Mouse (Mus musculus) midbrain, embryonic 14.5 days (tissue): ENCODE measurements around the gene N4bp3. TPM values are rescaled to one million over a fixed set of nuclear protein-coding genes. Genes with fewer than 3 reads are reported as not detected.
"Not testable (repeated sequence)": the region's sequence is repeated elsewhere in the genome, so short reads cannot be mapped to it uniquely, and the experiment has no call there.

ENCODE experiments used
- ATAC-seq: fragments of 200-750 bp; cut with Nextera tagmentation; 2 replicates; pipeline ENCODE4 v1.8.0; 2017; ENCODE audit warnings: moderate number of reproducible peaks, moderate library complexity; ENCODE audit not compliant: low FRiP score, low TSS enrichment
- DNase-seq: peaks from one replicate; pipeline ENCODE4 v3.0.0-alpha.2; 2015
- H3K27ac ChIP-seq: fragments of 300-500 bp; sonication (generic); replicated peaks from 2 replicates; pipeline ENCODE4 v1.5.1; 2014; ENCODE audit warnings: mild to moderate bottlenecking, low read depth, low read length, moderate library complexity
- H3K27me3 ChIP-seq: fragments of 300-500 bp; sonication (generic); 2 replicates; pipeline ENCODE4 v1.6.1; 2014; ENCODE audit warnings: low read length, control low read depth, mixed read lengths; ENCODE audit not compliant: control insufficient read depth, insufficient read depth
- H3K36me3 ChIP-seq: fragments of 300-500 bp; sonication (generic); 2 replicates; pipeline ENCODE4 v1.6.1; 2014; ENCODE audit warnings: low read length, control low read depth; ENCODE audit not compliant: control insufficient read depth, insufficient read depth
- H3K4me1 ChIP-seq: fragments of 300-500 bp; sonication (generic); 2 replicates; pipeline ENCODE4 v1.6.1; 2014; ENCODE audit warnings: mild to moderate bottlenecking, antibody characterized with exemption, low read length, control low read depth; ENCODE audit not compliant: control insufficient read depth, insufficient read depth
- H3K4me2 ChIP-seq: fragments of 300-500 bp; sonication (generic); 2 replicates; pipeline ENCODE4 v1.6.1; 2014; ENCODE audit warnings: mild to moderate bottlenecking, low read length, moderate library complexity
- H3K4me3 ChIP-seq: fragments of 300-500 bp; sonication (generic); replicated peaks from 2 replicates; pipeline ENCODE4 v1.5.1; 2014; ENCODE audit warnings: low read depth, low read length
- H3K9ac ChIP-seq: fragments of 300-500 bp; sonication (generic); replicated peaks from 2 replicates; pipeline ENCODE4 v1.6.1; 2014; ENCODE audit warnings: mild to moderate bottlenecking, low read length, moderate library complexity
- H3K9me3 ChIP-seq: fragments of 300-500 bp; sonication (generic); 2 replicates; pipeline ENCODE4 v1.6.1; 2016; ENCODE audit warnings: low read length, control low read depth, mixed read lengths; ENCODE audit not compliant: control insufficient read depth
- WGBS: fragments of 180-500 bp; shearing (Covaris S2); extraction: QIAGEN DNeasy Blood & Tissue Kit; methylation state at CpG from one replicate; pipeline ENCODE4 v1.1.7; 2014; 5-methylcytosine and 5-hydroxymethylcytosine counted together
- polyA plus RNA-seq: library from polyadenylated mRNA; unstranded; fragments of >200 nt; fragmentation: Nextera tagmentation; extraction: Ambion mirVana; gene quantifications from 2 replicates; pipeline ENCODE4 v1.2.1, GENCODE M21; 2014

The N4bp3 gene
- polyA plus RNA-seq, 1 experiment from 2014 or later: 11.6 TPM

DNA sequence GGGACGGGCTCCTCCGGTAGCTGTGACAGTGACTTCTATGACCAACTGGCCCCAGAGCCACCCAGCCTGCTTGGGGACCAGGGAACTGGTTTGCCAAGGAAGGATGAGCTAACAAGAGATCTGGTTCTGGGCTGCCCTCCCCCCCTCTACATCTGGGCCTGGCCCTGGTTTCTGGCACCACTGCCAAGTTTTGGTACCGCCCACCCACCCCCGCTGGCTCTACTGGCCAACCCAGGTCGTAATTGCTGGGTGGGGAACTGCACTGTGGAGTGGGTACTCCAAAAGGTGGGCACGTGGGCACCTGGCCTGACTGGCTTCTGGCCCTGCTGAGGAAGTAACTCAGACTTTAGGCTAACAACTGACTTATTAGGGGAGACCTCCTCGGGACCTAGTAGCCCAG lies 9.9 kb downstream of the N4bp3 start:
- DNase-seq: no peak

DNA sequence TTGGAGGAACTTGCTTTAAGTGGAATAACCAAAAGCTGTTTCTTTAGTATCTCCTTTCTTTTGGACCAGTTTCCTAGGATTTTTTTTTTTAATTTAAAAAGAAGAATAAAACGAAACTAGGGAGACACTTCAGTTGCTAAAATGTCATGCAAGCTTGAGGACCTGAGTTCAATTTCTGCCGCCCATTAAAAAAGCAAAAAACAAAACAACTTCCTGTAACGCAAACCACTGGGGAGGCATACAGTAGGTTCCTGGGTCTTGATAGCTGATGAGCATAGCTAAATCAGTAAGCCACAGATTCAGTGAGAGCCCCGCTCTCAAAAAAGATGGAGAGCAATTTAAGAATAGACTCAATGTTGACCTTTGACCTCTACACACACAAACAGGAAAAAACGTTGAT lies 12.1 kb downstream of the N4bp3 start:
- H3K9me3 ChIP-seq: no peaks in the 10 kb centered on the region
- H3K36me3 ChIP-seq: no peaks in the 10 kb centered on the region
- ATAC-seq (no peak), DNase-seq (no peak)
- H3K4me3 ChIP-seq: no peak overlapping the region
- peaks cover 12% of the 10 kb centered on the region for H3K4me1 ChIP-seq
- H3K4me2 ChIP-seq: no peak overlapping the region
- peaks cover 3% of the 10 kb centered on the region; the same call in 1 of the 2 replicates for H3K27me3 ChIP-seq
- H3K27ac ChIP-seq: no peak overlapping the region
- WGBS: 73% methylated on average over 5 of the region's 5 CpGs
- H3K9ac ChIP-seq: no peak overlapping the region

More for the DNA sequence above, 9.9 kb downstream of the N4bp3 start:
- no peak overlapping the region for H3K9ac ChIP-seq
- no peak overlapping the region for H3K27ac ChIP-seq
- H3K4me1 ChIP-seq: peaks cover 5% of the 10 kb centered on the region; the same call in 1 of the 2 replicates
- peaks cover 3% of the 10 kb centered on the region; the same call in 1 of the 2 replicates for H3K27me3 ChIP-seq
- H3K4me3 ChIP-seq: no peak overlapping the region
- no peak overlapping the region for H3K4me2 ChIP-seq
- WGBS: 87% methylated on average over 7 of the region's 7 CpGs
- no peaks in the 10 kb centered on the region for H3K36me3 ChIP-seq
- H3K9me3 ChIP-seq: no peaks in the 10 kb centered on the region
- no peak for ATAC-seq

DNA sequence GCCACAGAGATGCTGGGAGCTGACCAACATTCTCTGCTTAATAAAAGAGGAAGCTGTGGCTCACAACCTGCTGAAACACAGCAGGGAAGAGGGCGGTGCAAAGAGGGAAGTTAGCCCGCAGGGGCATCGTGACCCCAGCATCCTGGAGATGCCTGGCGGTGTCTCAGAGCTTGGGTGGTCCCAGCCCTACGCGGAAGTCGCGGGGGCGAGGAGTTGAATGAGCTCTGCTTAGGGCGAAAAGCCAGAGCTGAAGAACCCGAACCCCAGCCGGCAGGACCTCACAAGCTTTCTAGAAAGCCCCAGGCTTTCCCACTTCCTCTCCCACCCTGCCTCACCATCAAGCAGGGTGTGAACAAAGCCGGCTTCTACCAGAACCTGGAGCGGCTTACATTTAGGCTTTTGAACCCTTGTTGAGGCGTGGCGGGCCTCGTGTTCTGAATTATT lies 12.6 kb downstream of the N4bp3 start:
- no peak overlapping the region; the same call in 1 of the 2 replicates for H3K9ac ChIP-seq
- WGBS: 4% methylated on average over 17 of the region's 17 CpGs

DNA sequence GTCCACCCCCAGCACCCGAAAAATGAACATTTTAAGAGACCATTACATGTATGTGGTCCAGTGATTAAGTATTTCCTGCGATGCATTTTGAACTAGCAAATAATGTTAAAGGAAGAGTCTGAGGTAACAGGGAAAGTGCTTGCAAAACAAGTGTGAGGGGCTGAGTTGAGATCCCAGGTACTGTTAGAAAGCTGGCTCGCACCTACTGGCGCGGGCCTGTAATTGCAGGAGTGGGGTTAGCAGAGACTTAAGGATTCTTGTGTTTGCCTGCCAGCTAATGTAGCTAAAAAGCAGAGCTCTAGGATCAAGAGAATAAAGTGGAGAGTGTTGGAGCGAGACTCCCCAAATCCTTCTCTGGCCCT lies 14.3 kb downstream of the N4bp3 start:
- Histone ChIP-seq H3K27ac (peak overlapping the region; percentile 80), H3K4me1 (peaks cover 12% of the 10 kb centered on the region), H3K36me3 (no peaks in the 10 kb centered on the region), H3K9ac (peak overlapping the region; percentile 69), H3K9me3 (no peaks in the 10 kb centered on the region), H3K4me3 (peak overlapping the region; percentile 74), H3K27me3 (peaks cover 3% of the 10 kb centered on the region; the same call in 1 of the 2 replicates), H3K4me2 (peak overlapping the region; percentile 86)
- WGBS: 3% methylated on average over 6 of the region's 6 CpGs
- ATAC-seq (no peak; the same call in 1 of the 2 replicates), DNase-seq (peak; percentile 82)

More for the DNA sequence above, 12.6 kb downstream of the N4bp3 start:
- Histone ChIP-seq H3K27ac (no peak overlapping the region), H3K4me1 (peaks cover 12% of the 10 kb centered on the region), H3K27me3 (peaks cover 3% of the 10 kb centered on the region; the same call in 1 of the 2 replicates), H3K4me3 (no peak overlapping the region), H3K4me2 (peak overlapping the region; percentile 17; the same call in 1 of the 2 replicates), H3K36me3 (no peaks in the 10 kb centered on the region), H3K9me3 (no peaks in the 10 kb centered on the region)
- DNase-seq (no peak), ATAC-seq (no peak)

DNA sequence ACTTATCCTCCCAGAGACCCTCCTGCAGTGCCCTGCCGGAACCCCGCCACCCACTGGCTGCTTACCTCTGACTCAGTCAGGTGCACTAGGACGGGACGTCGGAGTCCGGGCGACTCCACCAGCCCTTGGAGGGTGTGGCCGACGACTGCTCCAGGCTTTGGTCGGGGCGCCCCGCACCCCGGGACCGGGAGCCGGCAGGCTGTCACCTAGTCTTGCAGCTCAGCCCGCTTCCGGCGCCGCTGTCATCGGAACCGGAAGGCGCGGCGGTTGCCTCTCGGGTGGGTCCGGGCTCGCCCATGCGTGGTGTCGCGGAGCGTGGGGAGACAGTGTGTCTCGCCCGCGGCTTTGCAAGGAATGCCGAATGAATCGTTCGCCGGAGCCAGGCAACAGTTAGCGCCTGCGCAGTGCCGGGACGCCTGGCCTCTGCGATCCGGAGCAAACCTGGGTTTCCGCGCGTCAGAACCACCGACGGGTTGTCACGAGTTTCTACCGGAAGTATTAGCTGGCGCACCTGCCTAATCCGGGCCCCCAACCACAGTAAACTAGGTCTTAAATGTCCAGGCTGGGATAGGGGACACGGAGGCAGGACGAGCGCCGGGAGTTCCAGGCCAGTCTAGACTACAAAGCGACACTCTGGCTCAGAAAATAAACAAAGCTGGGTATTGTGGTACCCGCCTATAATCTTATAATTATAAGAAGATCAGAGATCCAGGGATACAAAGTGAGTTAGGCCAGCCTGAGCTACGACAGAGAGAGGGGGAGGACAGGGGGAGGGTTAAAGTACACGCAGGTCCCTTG lies 14.9 kb downstream of the N4bp3 start, which contains the start of gene Rmnd5b:
Rmnd5b (minus strand) TSS at position 372 of the 798 bp plus-strand sequence.
- H3K4me3 ChIP-seq: peak within 1 kb of the TSS; percentile 74
- ATAC-seq: peak; percentile 91
- peak within 1 kb of the TSS; percentile 86 for H3K4me2 ChIP-seq
- peak within 1 kb of the TSS; percentile 69 for H3K9ac ChIP-seq
- H3K4me1 ChIP-seq: peaks cover 12% of the 10 kb centered on the region
- peak within 1 kb of the TSS; percentile 80 for H3K27ac ChIP-seq
- no peaks in the 10 kb centered on the region for H3K36me3 ChIP-seq
- peaks cover 3% of the 10 kb centered on the region; the same call in 1 of the 2 replicates for H3K27me3 ChIP-seq
- DNase-seq: peak; percentile 96
- H3K9me3 ChIP-seq: no peaks in the 10 kb centered on the region
- WGBS: under 1% methylated on average over 61 of the region's 61 CpGs

DNA sequence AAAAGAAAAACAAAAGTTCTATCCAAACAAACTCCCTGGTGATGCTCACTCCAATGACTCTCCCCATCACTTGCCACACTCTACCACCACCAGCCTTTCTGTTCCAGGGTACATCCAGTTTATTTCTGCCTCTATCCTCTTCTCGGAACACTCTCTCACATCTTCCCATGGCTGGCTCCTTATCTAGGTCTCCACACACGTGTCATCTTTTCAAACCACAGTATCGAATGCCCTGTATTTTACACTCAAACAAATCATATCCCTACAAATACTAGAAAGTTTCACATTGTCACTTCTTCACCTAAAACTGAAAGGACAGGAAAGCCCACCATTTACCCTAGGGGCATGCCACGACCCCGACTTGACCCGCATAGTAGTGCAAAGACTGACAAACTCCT lies 15.5 kb downstream of the N4bp3 start:
- no peak for DNase-seq
- H3K27me3 ChIP-seq: peaks cover 3% of the 10 kb centered on the region; the same call in 1 of the 2 replicates
- peak overlapping the region; percentile 80 for H3K27ac ChIP-seq
- WGBS: 20% methylated on average over 6 of the region's 6 CpGs
- peaks cover 12% of the 10 kb centered on the region for H3K4me1 ChIP-seq
- peak overlapping the region; percentile 74 for H3K4me3 ChIP-seq
- no peaks in the 10 kb centered on the region for H3K9me3 ChIP-seq
- peak overlapping the region; percentile 69 for H3K9ac ChIP-seq
- no peaks in the 10 kb centered on the region for H3K36me3 ChIP-seq
- peak overlapping the region; percentile 86 for H3K4me2 ChIP-seq
- no peak for ATAC-seq

DNA sequence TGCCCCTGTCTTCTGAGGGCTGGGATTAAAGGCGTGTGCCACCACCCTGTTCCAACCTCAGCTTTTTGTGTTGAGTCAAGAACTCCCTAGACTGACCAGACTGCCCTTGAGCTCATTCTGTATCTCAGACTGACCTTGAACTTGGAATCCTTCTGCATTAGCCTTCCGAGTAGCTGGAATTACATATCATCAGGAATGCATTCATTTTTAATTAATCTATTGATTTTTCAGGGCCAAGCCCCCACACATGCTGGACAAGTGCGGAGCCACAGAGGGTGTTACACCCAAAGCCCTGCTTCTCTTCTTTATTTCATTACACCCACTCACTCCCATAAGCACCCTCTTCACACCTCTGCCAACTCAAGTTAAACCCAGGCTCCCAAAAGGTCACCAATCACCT lies 16.9 kb downstream of the N4bp3 start:
- peaks cover 12% of the 10 kb centered on the region for H3K4me1 ChIP-seq
- H3K27ac ChIP-seq: no peak overlapping the region
- H3K9ac ChIP-seq: no peak overlapping the region
- ATAC-seq: no peak
- 89% methylated on average over 3 of the region's 3 CpGs for WGBS
- H3K4me3 ChIP-seq: no peak overlapping the region
- peaks cover 12% of the 10 kb centered on the region for H3K36me3 ChIP-seq
- no peaks in the 10 kb centered on the region for H3K9me3 ChIP-seq
- H3K4me2 ChIP-seq: no peak overlapping the region
- H3K27me3 ChIP-seq: peaks cover 3% of the 10 kb centered on the region; the same call in 1 of the 2 replicates
- DNase-seq: no peak

DNA sequence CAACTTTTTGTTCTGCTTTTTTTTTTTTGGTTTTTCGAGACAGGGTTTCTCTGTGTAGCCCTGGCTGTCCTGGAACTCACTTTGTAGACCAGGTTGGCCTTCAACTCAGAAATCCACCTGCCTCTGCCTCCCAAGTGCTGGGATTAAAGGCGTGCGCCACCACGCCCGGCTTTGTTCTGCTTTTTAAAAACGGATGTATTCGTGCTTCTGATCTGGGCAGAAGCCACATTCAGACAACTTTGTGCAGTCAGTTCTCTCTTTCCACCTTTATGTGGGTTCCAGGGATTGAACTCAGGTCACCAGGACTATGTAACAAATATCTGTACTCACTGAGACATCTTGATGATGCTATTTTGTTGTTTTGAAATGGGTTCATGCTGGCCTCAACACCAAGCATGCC lies 17.4 kb downstream of the N4bp3 start:
- WGBS: 97% methylated on average over 7 of the region's 7 CpGs
- not testable (repeated sequence) for H3K9ac ChIP-seq, H3K9me3 ChIP-seq, H3K4me3 ChIP-seq, H3K27ac ChIP-seq, H3K4me2 ChIP-seq, ATAC-seq, H3K27me3 ChIP-seq, DNase-seq
- peaks cover 15% of the 10 kb centered on the region for H3K36me3 ChIP-seq
- peaks cover 12% of the 10 kb centered on the region for H3K4me1 ChIP-seq
